Mouse (Mus musculus) liver, embryonic 11.5 days (tissue): ENCODE results near the gene Sepsecs. TPM values are rescaled to one million over a fixed set of nuclear protein-coding genes. Genes with fewer than 3 reads are reported as not detected.

Experiments
- ATAC-seq: fragments of 200-750 bp; cut with Nextera tagmentation; replicated peaks from 2 replicates; pipeline ENCODE4 v1.8.0; 2017; ENCODE audit warnings: moderate number of reproducible peaks, mild to moderate bottlenecking, moderate TSS enrichment, moderate library complexity; ENCODE audit not compliant: low FRiP score
- DNase-seq: peaks from one replicate; pipeline ENCODE4 v3.0.0-alpha.2; 2017; ENCODE audit warnings: low spot score
- H3K27ac ChIP-seq: fragments of 300-500 bp; sonication (generic); 2 replicates; pipeline ENCODE4 v1.5.1; 2014; ENCODE audit warnings: mild to moderate bottlenecking, low read depth, low read length, control low read depth
- H3K27me3 ChIP-seq: fragments of 300-500 bp; sonication (generic); replicated peaks from 2 replicates; pipeline ENCODE4 v1.6.1; 2014; ENCODE audit warnings: low read length, mixed read lengths; ENCODE audit not compliant: control insufficient read depth, insufficient read depth
- H3K36me3 ChIP-seq: fragments of 300-500 bp; sonication (generic); 2 replicates; pipeline ENCODE4 v1.6.1; 2014; ENCODE audit warnings: mild to moderate bottlenecking, low read length, moderate library complexity, mixed read lengths; ENCODE audit not compliant: control insufficient read depth, insufficient read depth
- H3K4me1 ChIP-seq: fragments of 300-500 bp; sonication (generic); replicated peaks from 2 replicates; pipeline ENCODE4 v1.6.1; 2014; ENCODE audit warnings: low read length, mixed read lengths; ENCODE audit not compliant: control insufficient read depth, insufficient read depth
- H3K4me2 ChIP-seq: fragments of 300-500 bp; sonication (generic); 2 replicates; pipeline ENCODE4 v1.6.1; 2014; ENCODE audit warnings: mild to moderate bottlenecking, control low read depth, moderate library complexity
- H3K4me3 ChIP-seq: fragments of 300-500 bp; sonication (generic); 2 replicates; pipeline ENCODE4 v1.5.1; 2014; ENCODE audit warnings: low read depth, low read length, control low read depth
- H3K9ac ChIP-seq: fragments of 300-500 bp; sonication (generic); 2 replicates; pipeline ENCODE4 v1.6.1; 2014; ENCODE audit warnings: low read depth, low read length, control low read depth
- H3K9me3 ChIP-seq: fragments of 300-500 bp; sonication (generic); 2 replicates; pipeline ENCODE4 v1.6.1; 2016; ENCODE audit warnings: low read length, inconsistent platforms, mixed read lengths; ENCODE audit not compliant: control insufficient read depth
- WGBS: fragments of 180-500 bp; shearing (Covaris S2); extraction: QIAGEN DNeasy Blood & Tissue Kit; methylation state at CpG from one replicate; pipeline ENCODE4 v1.1.7; 2014; 5-methylcytosine and 5-hydroxymethylcytosine counted together
- polyA plus RNA-seq: library from polyadenylated mRNA; unstranded; fragments of >200 nt; fragmentation: Nextera tagmentation; extraction: Ambion mirVana; gene quantifications from 2 replicates; pipeline ENCODE4 v1.2.1, GENCODE M21; 2014

Gene Sepsecs
- polyA plus RNA-seq, 1 experiment from 2014 or later = 12.7 TPM

DNA sequence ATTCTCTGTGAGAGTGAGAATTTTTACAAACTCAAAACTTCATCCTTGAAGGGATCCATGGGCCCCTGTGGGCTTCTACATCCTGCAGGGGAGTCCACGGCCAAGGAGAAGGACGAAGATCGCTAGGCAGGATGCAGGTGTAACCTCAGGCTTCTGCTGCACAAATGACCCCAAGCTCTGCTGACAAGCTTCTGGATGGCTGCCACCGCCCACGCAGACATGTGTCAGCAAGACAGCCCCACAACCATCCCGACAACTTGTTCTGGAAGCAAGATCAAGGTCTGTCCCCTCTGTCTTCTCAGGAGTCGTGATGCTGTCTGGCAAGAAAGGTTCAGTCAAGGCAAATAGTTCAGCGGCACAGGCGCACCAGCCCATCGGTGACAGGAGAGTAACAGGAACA, 59.8 kb downstream of the Sepsecs start:
- Histone ChIP-seq H3K27ac (no peak overlapping the region), H3K4me1 (no peaks in the 10 kb centered on the region), H3K4me3 (no peak overlapping the region), H3K4me2 (no peak overlapping the region), H3K27me3 (no peaks in the 10 kb centered on the region), H3K36me3 (no peaks in the 10 kb centered on the region), H3K9ac (no peak overlapping the region), H3K9me3 (no peaks in the 10 kb centered on the region)
- ATAC-seq (no peak), DNase-seq (no peak)
- 75% methylated on average over 10 of the region's 10 CpGs for WGBS

DNA sequence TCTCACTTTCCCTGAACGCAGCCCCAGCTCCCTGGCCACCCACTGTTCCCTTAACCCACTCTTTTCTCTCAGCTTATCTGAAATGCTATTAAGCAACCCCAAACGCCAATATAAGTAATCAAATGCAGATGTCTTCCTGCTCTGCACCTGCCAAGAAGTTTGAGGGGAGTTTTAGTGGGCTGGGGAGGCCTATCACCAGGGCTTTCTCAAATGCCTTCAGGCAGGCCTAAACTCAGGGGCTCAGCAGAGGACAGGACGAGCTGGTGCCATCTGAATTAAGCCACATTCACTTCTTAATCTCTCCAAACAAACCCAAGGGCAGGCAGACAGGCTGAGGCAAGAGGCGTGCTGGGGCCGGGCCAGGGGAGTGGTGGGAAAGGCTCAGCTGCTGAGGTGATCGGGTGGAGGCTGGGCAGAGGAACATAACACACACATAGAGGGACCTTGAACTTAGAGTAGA, 64.9 kb downstream of the Sepsecs start:
- H3K36me3 ChIP-seq = no peaks in the 10 kb centered on the region
- H3K4me2 ChIP-seq = no peak overlapping the region
- no peak overlapping the region for H3K27ac ChIP-seq
- H3K9me3 ChIP-seq = no peaks in the 10 kb centered on the region
- 51% methylated on average over 6 of the region's 6 CpGs for WGBS
- no peak overlapping the region for H3K4me3 ChIP-seq
- H3K9ac ChIP-seq = no peak overlapping the region
- ATAC-seq = no peak
- no peak for DNase-seq
- H3K27me3 ChIP-seq = no peaks in the 10 kb centered on the region
- no peaks in the 10 kb centered on the region for H3K4me1 ChIP-seq

DNA sequence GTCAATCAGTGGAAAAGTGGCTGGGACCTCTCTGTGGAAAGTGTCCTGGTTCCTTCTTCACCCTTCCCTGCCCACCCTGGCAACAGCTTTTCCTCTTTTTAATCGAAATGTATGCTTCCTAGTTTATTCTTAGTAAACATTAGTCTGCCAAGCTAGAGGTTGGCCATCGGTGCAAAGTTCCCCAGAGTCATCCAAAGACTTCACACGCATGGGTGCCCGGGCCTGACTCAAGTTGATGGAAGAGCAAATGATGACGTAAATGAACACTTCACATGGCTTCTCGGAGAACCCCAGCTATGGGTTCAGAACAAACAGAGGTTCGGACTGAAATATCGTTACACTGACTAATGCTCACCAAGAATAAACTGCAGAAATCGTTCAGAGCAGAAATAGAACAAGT, 78.9 kb downstream of the Sepsecs start:
- no peaks in the 10 kb centered on the region for H3K4me1 ChIP-seq
- no peak overlapping the region for H3K4me2 ChIP-seq
- H3K27ac ChIP-seq = no peak overlapping the region
- no peak for DNase-seq
- 77% methylated on average over 9 of the region's 9 CpGs for WGBS
- no peak for ATAC-seq
- H3K4me3 ChIP-seq = no peak overlapping the region
- H3K9me3 ChIP-seq = no peaks in the 10 kb centered on the region
- no peaks in the 10 kb centered on the region for H3K27me3 ChIP-seq
- H3K9ac ChIP-seq = no peak overlapping the region
- no peaks in the 10 kb centered on the region for H3K36me3 ChIP-seq

Other genes starting within 250 kb of the Sepsecs start
- 1.1 and 1.2 TPM in 2 replicates for gene Ccdc149, start 198.2 kb downstream of the Sepsecs start, polyA plus RNA-seq
- gene Lgi2, start 103.2 kb downstream of the Sepsecs start, polyA plus RNA-seq = 0.84 and 1.0 TPM in 2 replicates
- 20.8 and 26.9 TPM in 2 replicates for gene Pi4k2b, start 71.9 kb upstream of the Sepsecs start, polyA plus RNA-seq
- 17.1 and 17.5 TPM in 2 replicates for gene Zcchc4, start 105.7 kb upstream of the Sepsecs start, polyA plus RNA-seq
- gene Anapc4, start 164.3 kb upstream of the Sepsecs start, polyA plus RNA-seq = 63.4 and 72.4 TPM in 2 replicates